Mouse (Mus musculus): ENCODE measurements at regions not wholly inside any gene's neighbourhood (a gene's known extent, or its start where the extent isn't known, plus 50 kb on each side); places are given as distances from the start of the nearest gene placed in this dataset.

GRCm38 (mm10) chr8:25326930-25327329 lies 502.8 kb upstream of the Adam5 start:
- no peak for TF ChIP-seq MAFK (IDR thresholded peaks at IDR 0.05; ENCODE audit: insufficient read depth, low read depth, low read length)
- no peak for TF ChIP-seq CHD2 (IDR thresholded peaks at IDR 0.05; ENCODE audit: low read depth, low read length)
- TF ChIP-seq HCFC1 (IDR thresholded peaks at IDR 0.05; ENCODE audit: borderline replicate concordance, insufficient read depth, low read length) = no peak
- TF ChIP-seq ZNF384 (IDR thresholded peaks at IDR 0.05; ENCODE audit: low read depth, low read length) = no peak
- TF ChIP-seq ZC3H11A (IDR thresholded peaks at IDR 0.05; ENCODE audit: borderline replicate concordance, low read depth, low read length) = no peak
- DNase-seq (ENCODE audit: low read depth, low spot score) = no peak
- no peak overlapping the region for H3K9ac ChIP-seq (ENCODE audit: insufficient read depth, low read depth, low read length, poor library complexity, severe bottlenecking)
- no peaks in the 10 kb centered on the region for H3K36me3 ChIP-seq (ENCODE audit: control insufficient read depth, insufficient read depth, low read length, poor library complexity, severe bottlenecking)
- H3K27ac ChIP-seq (ENCODE audit: insufficient read depth, low read depth, low read length, poor library complexity, severe bottlenecking) = no peak overlapping the region
- no peaks in the 10 kb centered on the region for H3K9me3 ChIP-seq (ENCODE audit: control insufficient read depth, insufficient read depth, low read depth, low read length)
- H3K4me3 ChIP-seq (ENCODE audit: insufficient read depth in 1 of 2, low read depth in 1 of 2, low read length in 2 of 2, poor library complexity in 1 of 2, severe bottlenecking in 1 of 2) = no peak overlapping the region
- H3K4me1 ChIP-seq (ENCODE audit: control insufficient read depth in 2 of 2, insufficient read depth in 2 of 2, low read length in 2 of 2, poor library complexity in 1 of 2) = no peaks in the 10 kb centered on the region
- in situ Hi-C loops (cut with MboI; ENCODE audit: low sequenced_read_pairs in 2 of 2, unreplicated experiment in 2 of 2) = no loop called here

GRCm38 (mm10) chr8:25326257-25326656 lies 502.1 kb upstream of the Adam5 start:
- in situ Hi-C loops (cut with MboI; ENCODE audit: low sequenced_read_pairs in 2 of 2, unreplicated experiment in 2 of 2) = no loop called here
- no peaks in the 10 kb centered on the region for H3K36me3 ChIP-seq (ENCODE audit: control insufficient read depth, insufficient read depth, low read length, poor library complexity, severe bottlenecking)
- no peak overlapping the region for H3K27ac ChIP-seq (ENCODE audit: insufficient read depth, low read depth, low read length, poor library complexity, severe bottlenecking)
- H3K4me3 ChIP-seq (ENCODE audit: insufficient read depth in 1 of 2, low read depth in 1 of 2, low read length in 2 of 2, poor library complexity in 1 of 2, severe bottlenecking in 1 of 2) = no peak overlapping the region
- H3K9me3 ChIP-seq (ENCODE audit: control insufficient read depth, insufficient read depth, low read depth, low read length) = no peaks in the 10 kb centered on the region
- H3K9ac ChIP-seq (ENCODE audit: insufficient read depth, low read depth, low read length, poor library complexity, severe bottlenecking) = no peak overlapping the region
- no peaks in the 10 kb centered on the region for H3K4me1 ChIP-seq (ENCODE audit: control insufficient read depth in 2 of 2, insufficient read depth in 2 of 2, low read length in 2 of 2, poor library complexity in 1 of 2)
- DNase-seq (ENCODE audit: low read depth, low spot score) = no peak
- TF ChIP-seq MAFK (IDR thresholded peaks at IDR 0.05; ENCODE audit: insufficient read depth, low read depth, low read length) (no peak), HCFC1 (IDR thresholded peaks at IDR 0.05; ENCODE audit: borderline replicate concordance, insufficient read depth, low read length) (no peak), CHD2 (IDR thresholded peaks at IDR 0.05; ENCODE audit: low read depth, low read length) (no peak), ZNF384 (IDR thresholded peaks at IDR 0.05; ENCODE audit: low read depth, low read length) (no peak), ZC3H11A (IDR thresholded peaks at IDR 0.05; ENCODE audit: borderline replicate concordance, low read depth, low read length) (no peak)

GRCm38 (mm10) chr8:25324731-25325130 lies 500.6 kb upstream of the Adam5 start:
- DNase-seq (ENCODE audit: low read depth, low spot score) = no peak
- no peaks in the 10 kb centered on the region for H3K36me3 ChIP-seq (ENCODE audit: control insufficient read depth, insufficient read depth, low read length, poor library complexity, severe bottlenecking)
- in situ Hi-C loops (cut with MboI; ENCODE audit: low sequenced_read_pairs in 2 of 2, unreplicated experiment in 2 of 2) = no loop called here
- no peak overlapping the region for H3K4me3 ChIP-seq (ENCODE audit: insufficient read depth in 1 of 2, low read depth in 1 of 2, low read length in 2 of 2, poor library complexity in 1 of 2, severe bottlenecking in 1 of 2)
- H3K27ac ChIP-seq (ENCODE audit: insufficient read depth, low read depth, low read length, poor library complexity, severe bottlenecking) = no peak overlapping the region
- TF ChIP-seq ZC3H11A (IDR thresholded peaks at IDR 0.05; ENCODE audit: borderline replicate concordance, low read depth, low read length) (no peak), CHD2 (IDR thresholded peaks at IDR 0.05; ENCODE audit: low read depth, low read length) (no peak), MAFK (IDR thresholded peaks at IDR 0.05; ENCODE audit: insufficient read depth, low read depth, low read length) (no peak), HCFC1 (IDR thresholded peaks at IDR 0.05; ENCODE audit: borderline replicate concordance, insufficient read depth, low read length) (no peak), ZNF384 (IDR thresholded peaks at IDR 0.05; ENCODE audit: low read depth, low read length) (no peak)
- no peak overlapping the region for H3K9ac ChIP-seq (ENCODE audit: insufficient read depth, low read depth, low read length, poor library complexity, severe bottlenecking)
- H3K4me1 ChIP-seq (ENCODE audit: control insufficient read depth in 2 of 2, insufficient read depth in 2 of 2, low read length in 2 of 2, poor library complexity in 1 of 2) = no peaks in the 10 kb centered on the region
- no peaks in the 10 kb centered on the region for H3K9me3 ChIP-seq (ENCODE audit: control insufficient read depth, insufficient read depth, low read depth, low read length)

- Histone ChIP-seq H3K9me3 (ENCODE audit: control insufficient read depth, insufficient read depth, low read depth, low read length) (no peaks in the 10 kb centered on the region), H3K27ac (ENCODE audit: insufficient read depth, low read depth, low read length, poor library complexity, severe bottlenecking) (no peak overlapping the region), H3K4me1 (ENCODE audit: control insufficient read depth in 2 of 2, insufficient read depth in 2 of 2, low read length in 2 of 2, poor library complexity in 1 of 2) (no peaks in the 10 kb centered on the region), H3K36me3 (ENCODE audit: control insufficient read depth, insufficient read depth, low read length, poor library complexity, severe bottlenecking) (no peaks in the 10 kb centered on the region), H3K4me3 (ENCODE audit: insufficient read depth in 1 of 2, low read depth in 1 of 2, low read length in 2 of 2, poor library complexity in 1 of 2, severe bottlenecking in 1 of 2) (no peak overlapping the region), H3K9ac (ENCODE audit: insufficient read depth, low read depth, low read length, poor library complexity, severe bottlenecking) (no peak overlapping the region)
- no peak for TF ChIP-seq ZNF384 (IDR thresholded peaks at IDR 0.05; ENCODE audit: low read depth, low read length)
- TF ChIP-seq ZC3H11A (IDR thresholded peaks at IDR 0.05; ENCODE audit: borderline replicate concordance, low read depth, low read length) = no peak
- TF ChIP-seq CHD2 (IDR thresholded peaks at IDR 0.05; ENCODE audit: low read depth, low read length) = no peak
- TF ChIP-seq HCFC1 (IDR thresholded peaks at IDR 0.05; ENCODE audit: borderline replicate concordance, insufficient read depth, low read length) = no peak
- no peak for TF ChIP-seq MAFK (IDR thresholded peaks at IDR 0.05; ENCODE audit: insufficient read depth, low read depth, low read length)
- DNase-seq (ENCODE audit: low read depth, low spot score) = no peak
- in situ Hi-C loops (cut with MboI; ENCODE audit: low sequenced_read_pairs in 2 of 2, unreplicated experiment in 2 of 2) = no loop called here
Observed at GRCm38 (mm10) chr8:25323643-25324420, 499.7 kb upstream of the Adam5 start.

Measured in ES-E14 (cell line).